Mouse (Mus musculus) right cerebral cortex, postnatal 4 days (tissue): Measurements from ENCODE around the gene Lig3.

Experiments
- DNase-seq: peaks from one replicate; pipeline ENCODE4 v3.0.0-alpha.2; 2022

Gene Lig3

GRCm38 (mm10) chr11:82780983-82781903, at the start of gene Lig3:
Gene Lig3 (plus strand): TSS chr11:82781108.
- peak; percentile 95 for DNase-seq

GRCm38 (mm10) chr11:82734227-82734626, 46.7 kb upstream of the Lig3 start:
- DNase-seq, result no peak

GRCm38 (mm10) chr11:82739006-82739405, 41.9 kb upstream of the Lig3 start:
- no peak for DNase-seq

DNA sequence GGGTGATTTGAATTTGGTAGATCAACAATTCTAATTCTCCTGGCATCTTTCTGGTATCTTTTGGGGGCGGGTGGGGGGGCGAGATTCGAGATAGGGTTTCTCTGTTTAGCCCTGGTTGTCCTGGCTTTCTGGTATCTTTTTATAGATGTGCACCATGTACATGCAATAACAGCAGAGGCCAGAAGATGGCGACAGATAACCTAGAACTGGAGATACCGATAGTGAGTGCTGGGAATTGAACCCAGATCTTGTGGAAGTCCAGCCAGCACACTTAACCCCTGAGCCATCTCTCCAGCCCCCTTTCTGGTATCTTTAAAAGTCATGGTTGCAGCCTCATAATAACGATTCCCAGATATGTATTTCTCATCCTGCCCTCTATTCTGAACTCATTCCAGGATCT, 34.8 kb upstream of the Lig3 start:
- DNase-seq, result no peak

DNA sequence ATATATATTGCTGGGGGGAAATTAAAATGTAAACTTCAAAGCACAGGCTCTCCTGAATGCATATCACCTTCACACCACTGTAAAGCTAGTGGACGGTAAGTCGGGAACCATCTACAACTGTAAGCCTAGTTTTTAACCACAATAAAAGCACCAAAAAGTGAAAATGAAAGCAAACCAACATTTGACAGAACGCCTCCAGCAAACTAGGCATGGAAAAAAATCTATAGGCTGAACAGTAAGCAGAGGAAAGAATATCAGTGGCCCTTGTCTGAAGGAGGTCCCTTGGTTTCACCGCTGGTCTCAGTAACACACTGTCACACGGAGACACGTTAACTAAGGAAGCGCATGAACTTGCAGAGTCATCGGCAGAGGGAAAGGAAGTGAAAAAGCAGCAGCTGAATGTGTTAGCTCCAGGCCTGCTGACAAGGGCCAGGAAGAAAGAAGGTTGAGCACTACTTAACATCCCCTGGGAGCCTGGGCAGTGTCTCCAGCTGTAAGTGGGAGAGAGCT, 34.0 kb upstream of the Lig3 start:
- no peak for DNase-seq

- DNase-seq, result no peak
Observed at GRCm38 (mm10) chr11:82752349-82753115, 28.4 kb upstream of the Lig3 start.

DNA sequence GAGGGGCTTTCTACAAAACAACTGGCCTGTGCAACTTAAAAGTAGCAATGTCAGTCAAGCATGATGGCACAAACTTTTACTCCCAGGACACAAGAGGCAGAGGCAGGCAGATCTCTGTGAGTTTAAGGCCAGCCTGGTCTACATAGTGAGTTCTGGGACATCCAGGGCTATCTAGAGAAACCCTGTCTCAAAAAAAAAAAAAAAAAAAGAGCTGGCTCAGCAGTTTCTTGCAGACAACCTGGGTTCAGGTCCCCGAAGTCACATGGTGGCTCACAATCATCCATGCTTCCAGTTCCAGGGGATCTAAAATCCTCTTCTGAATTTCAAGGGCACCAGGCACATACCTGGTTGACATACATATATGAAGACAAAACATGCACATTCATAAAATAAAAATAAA, 25.0 kb upstream of the Lig3 start:
- DNase-seq, result no peak

DNA sequence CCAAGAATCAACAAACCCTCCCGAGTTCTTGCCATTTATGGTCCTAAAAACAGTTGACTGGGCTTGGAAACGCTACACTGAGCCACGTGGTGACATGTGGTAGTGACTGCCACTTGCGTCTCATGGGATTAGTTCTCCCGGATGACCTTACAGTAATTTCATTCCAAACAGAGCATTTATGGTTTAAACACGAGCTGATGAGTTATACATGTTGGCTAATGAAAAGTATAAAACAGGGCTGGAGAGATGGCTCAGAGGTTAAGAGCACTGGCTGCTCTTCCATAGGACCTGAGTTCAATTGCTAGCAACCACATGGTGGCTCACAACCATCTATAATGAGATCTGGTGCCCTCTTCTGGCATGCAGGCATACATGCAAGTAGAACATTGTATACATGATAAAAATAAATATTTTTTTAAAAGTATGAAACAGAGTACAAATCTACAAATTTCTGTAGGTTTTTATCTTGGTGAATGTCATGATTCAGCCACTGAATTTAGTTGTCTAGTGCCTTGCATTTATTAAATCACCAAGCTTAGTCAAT, 18.6 kb upstream of the Lig3 start:
- DNase-seq, result no peak

DNA sequence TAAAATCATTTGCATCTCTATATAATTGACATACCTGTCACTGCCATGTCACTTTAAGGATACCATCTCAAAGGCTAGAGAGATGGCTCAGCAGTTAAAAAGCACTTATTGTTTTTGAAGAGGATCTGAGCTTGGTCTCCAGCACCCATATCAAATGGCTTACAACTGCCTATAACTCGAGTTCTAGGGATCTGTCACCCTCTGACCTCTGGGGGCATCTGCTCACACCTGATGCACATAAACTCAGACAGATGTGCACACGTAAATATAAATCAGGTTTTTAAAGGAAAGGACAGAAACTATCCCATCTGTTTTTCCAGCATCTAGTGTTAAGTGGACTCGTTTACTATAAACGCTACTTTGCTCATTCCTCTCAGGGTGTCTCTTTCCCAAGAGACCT, 17.6 kb upstream of the Lig3 start:
- DNase-seq, result no peak

- peak; percentile 97 for DNase-seq
Observed at GRCm38 (mm10) chr11:82763742-82764437, 17.0 kb upstream of the Lig3 start, which contains the start of the genes Cct6b and Zfp830. Gene Cct6b (minus strand): TSS chr11:82764321. Gene Zfp830 (plus strand): TSS chr11:82764345.

GRCm38 (mm10) chr11:82764438-82764924, 16.4 kb upstream of the Lig3 start:
- no peak for DNase-seq

DNA sequence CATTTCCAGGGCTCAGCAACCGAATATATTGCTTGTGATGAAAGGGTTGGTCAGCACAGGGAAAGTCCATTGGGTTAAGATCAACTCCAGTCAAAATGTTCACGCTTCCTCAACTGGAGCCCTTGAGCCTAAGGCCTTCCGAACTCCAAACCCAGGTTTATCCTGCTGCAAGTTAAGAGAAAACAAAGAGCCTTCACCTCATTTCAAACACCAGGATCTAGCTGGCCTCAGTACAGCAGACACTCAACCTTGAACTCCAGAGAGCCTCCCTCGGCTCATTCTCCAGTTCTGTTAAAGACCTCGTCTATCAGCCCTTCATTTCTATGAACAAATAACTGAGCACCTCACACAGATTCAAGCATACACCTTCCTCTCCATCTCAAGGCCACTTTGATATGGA, 774 bp upstream of the Lig3 start:
- DNase-seq, result no peak

DNA sequence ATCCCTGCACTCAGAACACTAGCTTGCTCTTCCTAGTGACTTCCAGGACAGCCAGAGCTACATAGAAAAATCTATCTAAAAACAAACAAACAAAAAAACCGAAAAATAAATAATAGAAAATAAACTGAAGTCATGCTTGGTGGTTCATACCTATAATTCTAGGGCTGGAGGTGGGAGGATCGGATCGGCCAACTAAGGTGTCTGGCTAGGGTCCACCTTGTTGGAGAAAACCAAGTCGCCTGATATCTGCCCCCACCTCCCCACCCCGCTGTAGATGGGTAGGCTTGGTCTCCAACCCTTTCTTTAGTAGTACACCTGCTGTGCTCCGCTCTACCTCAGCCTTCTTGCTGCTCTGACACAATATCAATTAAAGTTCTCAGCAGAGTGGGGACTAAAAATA, 1.3 kb downstream of the Lig3 start:
- DNase-seq, result no peak

- DNase-seq, result no peak
Observed at GRCm38 (mm10) chr11:82783453-82783852, 2.5 kb downstream of the Lig3 start.

GRCm38 (mm10) chr11:82806656-82807055, 25.7 kb downstream of the Lig3 start:
- DNase-seq, result no peak

GRCm38 (mm10) chr11:82807370-82807769, 26.5 kb downstream of the Lig3 start:
- no peak for DNase-seq

- no peak for DNase-seq
Observed at GRCm38 (mm10) chr11:82808485-82808884, 27.6 kb downstream of the Lig3 start.

GRCm38 (mm10) chr11:82819350-82819749, 38.4 kb downstream of the Lig3 start:
- peak; percentile 47 for DNase-seq

- DNase-seq, result no peak
Observed at GRCm38 (mm10) chr11:82820788-82821456, 40.0 kb downstream of the Lig3 start.

GRCm38 (mm10) chr11:82826818-82827217, 45.9 kb downstream of the Lig3 start:
- no peak for DNase-seq

DNA sequence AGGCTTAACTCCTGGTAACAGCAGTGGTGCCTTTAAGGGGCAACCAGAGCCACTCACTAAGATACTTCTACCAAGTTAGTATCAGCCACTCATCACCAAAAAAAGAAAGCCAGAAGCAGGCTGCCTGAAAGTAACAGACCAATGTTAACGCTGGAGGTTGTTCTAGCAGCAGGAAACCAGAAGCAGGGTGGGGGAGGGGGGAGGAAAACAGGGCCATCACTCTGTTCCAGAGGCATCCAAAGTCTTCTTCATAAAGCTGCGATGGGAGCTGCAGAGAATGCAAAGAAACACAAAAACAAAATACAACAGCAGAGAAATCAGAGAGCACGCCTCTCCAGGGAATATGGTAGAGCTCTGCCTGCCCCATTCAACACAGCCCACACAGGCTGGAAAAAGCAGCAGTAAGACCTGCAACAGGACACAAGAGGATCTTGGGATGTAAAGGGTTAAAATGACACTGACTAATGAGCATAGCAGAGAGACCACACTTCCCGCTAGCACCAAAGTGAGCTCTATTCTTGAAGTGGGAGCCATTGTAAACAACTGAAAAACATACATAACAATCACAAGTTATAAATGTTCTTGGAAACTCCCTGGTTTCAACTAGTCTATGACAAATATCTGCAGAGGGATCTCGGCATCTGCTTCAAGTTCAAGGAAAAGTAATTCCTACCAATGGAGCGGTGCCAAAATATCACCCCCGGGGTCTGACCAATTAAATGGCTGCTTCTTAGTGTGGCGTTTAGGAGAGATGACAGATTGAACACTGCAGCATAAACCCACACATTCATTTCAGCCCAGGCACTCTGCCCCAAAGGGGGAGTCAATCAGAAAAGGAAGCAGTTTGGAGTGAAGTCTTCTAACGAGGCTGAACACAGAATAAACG, 50.3 kb downstream of the Lig3 start:
- no peak for DNase-seq
